Mouse (Mus musculus) kidney, embryonic 15.5 days (tissue): ENCODE data around the gene Ythdf2. TPM values are rescaled to one million over a fixed set of nuclear protein-coding genes. Genes with fewer than 3 reads are reported as not detected.

Source experiments
- ATAC-seq: fragments of 200-750 bp; cut with Nextera tagmentation; replicated peaks from 2 replicates; pipeline ENCODE4 v1.8.0; 2017; ENCODE audit warnings: moderate TSS enrichment; ENCODE audit not compliant: low FRiP score
- H3K27ac ChIP-seq: fragments of 300-500 bp; sonication (generic); 2 replicates; pipeline ENCODE4 v1.5.1; 2015; ENCODE audit warnings: mild to moderate bottlenecking, inconsistent platforms
- H3K27me3 ChIP-seq: fragments of 300-500 bp; sonication (generic); 2 replicates; pipeline ENCODE4 v1.6.1; 2015; ENCODE audit warnings: inconsistent platforms
- H3K36me3 ChIP-seq: fragments of 300-500 bp; sonication (generic); 2 replicates; pipeline ENCODE4 v1.6.1; 2015; ENCODE audit warnings: inconsistent platforms
- H3K4me1 ChIP-seq: fragments of 300-500 bp; sonication (generic); 2 replicates; pipeline ENCODE4 v1.6.1; 2015; ENCODE audit warnings: inconsistent platforms
- H3K4me2 ChIP-seq: fragments of 300-500 bp; sonication (generic); 2 replicates; pipeline ENCODE4 v1.6.1; 2015; ENCODE audit warnings: moderate library complexity, mild to moderate bottlenecking, inconsistent platforms
- H3K4me3 ChIP-seq: fragments of 300-500 bp; sonication (generic); replicated peaks from 2 replicates; pipeline ENCODE4 v1.5.1; 2015; ENCODE audit warnings: mild to moderate bottlenecking, inconsistent platforms
- H3K9ac ChIP-seq: fragments of 300-500 bp; sonication (generic); 2 replicates; pipeline ENCODE4 v1.6.1; 2015; ENCODE audit warnings: mild to moderate bottlenecking, inconsistent platforms
- H3K9me3 ChIP-seq: fragments of 300-500 bp; sonication (generic); replicated peaks from 2 replicates; pipeline ENCODE4 v1.6.1; 2016; ENCODE audit warnings: inconsistent platforms
- WGBS: fragments of 180-500 bp; shearing (Covaris S2); methylation state at CpG from one replicate; pipeline ENCODE4 v1.1.7; 2015; ENCODE audit warnings: mixed read lengths; 5-methylcytosine and 5-hydroxymethylcytosine counted together
- polyA plus RNA-seq: library from polyadenylated mRNA; unstranded; fragments of >200 nt; fragmentation: Nextera tagmentation; extraction: Ambion mirVana; gene quantifications from 2 replicates; pipeline ENCODE4 v1.2.1, GENCODE M21; 2015

Ythdf2 gene
- 107 and 113 TPM in 2 replicates for polyA plus RNA-seq

DNA sequence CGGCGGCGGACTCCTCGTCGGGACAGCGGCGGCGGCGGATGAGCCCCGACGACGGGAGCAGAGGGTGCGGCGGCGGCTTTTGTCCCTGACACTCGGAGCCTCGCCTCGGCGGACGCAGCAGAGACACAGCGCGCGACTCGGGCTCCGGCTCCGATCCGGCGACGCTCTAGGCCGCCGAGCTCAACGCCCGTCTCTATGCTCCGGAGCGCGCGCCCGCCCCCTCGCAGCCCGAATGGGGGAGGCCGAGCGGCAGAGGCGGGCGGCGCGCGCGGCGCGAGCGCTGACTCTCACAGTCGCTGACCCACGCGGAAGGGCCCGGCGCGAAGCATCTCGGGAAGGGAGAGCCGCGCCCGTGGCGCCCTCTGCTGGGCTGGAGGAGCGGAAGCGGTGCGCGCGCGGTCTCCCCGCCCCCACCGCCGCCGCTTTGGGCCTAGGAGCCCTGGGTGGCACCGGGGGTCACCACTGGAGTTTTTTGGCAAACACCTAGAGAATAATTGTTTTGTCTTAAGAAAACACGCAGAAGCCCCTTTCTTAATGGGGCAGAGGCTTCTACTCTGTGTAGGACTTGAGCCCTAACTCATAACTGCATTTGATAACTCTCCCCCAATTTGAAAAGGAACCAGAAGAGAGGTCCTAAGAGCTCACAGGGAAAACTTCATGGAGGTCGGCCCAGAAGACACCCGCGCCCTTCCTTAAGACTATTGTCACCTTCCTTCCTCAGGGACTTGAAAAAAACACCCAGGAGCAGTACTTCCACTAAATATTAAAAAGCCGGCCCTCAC is at the start of gene Ythdf2:
Gene Ythdf2 (minus strand): TSS at position 351 of the 782 bp plus-strand sequence.
- Histone ChIP-seq H3K4me2 (peak within 1 kb of the TSS; percentile 59), H3K4me1 (peaks cover 24% of the 10 kb centered on the region), H3K4me3 (peak within 1 kb of the TSS; percentile 99), H3K9me3 (no peaks in the 10 kb centered on the region), H3K27ac (peak within 1 kb of the TSS; percentile 93), H3K36me3 (peaks cover 27% of the 10 kb centered on the region), H3K27me3 (no peaks in the 10 kb centered on the region), H3K9ac (peak within 1 kb of the TSS; percentile 98)
- WGBS, result 1% methylated on average over 78 of the region's 78 CpGs
- ATAC-seq, result peak; percentile 98

DNA sequence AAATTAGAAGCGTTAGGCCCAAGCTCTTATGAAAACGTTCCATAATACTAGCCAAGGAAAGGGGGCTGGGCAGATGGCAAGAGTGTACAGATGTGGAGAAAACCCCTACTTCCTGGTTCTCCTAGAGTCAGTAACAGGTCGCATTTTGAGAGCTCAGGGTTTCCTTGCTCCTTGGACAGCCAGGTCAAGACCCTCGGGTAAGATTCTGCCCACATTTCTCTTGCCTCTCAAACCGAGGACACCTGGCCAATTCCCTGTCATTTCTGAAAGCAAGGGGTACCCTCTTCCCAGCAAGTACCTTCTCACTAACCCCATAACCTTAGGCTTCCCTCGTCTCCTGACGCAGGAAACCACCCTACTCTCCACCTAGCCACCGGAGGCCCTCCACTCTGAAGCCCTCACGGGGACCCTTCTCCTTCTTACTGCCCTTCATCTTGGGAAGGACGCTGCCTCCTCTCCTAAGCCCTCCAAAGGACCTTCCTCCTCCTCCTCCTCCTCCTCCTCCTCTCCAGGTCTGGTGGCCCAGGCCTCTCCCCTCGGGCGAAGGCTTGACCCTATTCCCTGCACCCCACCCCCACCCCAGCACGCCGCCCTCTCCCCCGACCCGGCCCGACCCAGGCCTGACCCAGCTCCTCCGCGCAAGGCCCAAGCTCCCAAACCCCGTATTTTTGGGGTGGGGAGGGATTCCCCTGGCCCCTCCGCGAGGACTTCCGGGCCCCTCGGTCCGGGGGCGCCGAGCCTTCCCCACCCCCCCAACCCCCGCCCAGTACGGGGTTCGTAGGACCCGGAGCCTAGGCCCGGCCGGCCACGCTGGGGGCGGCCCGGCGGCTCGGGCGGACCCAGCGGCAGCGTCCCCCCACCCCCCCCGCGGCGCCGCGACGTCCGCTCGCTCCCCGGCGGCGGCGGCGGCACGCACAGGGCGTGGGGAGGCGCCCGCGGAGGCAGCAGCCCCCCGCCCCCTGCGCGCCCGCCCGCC is 48.6 kb upstream of the Ythdf2 start:
- peak; percentile 88 for ATAC-seq
- Histone ChIP-seq H3K9me3 (no peaks in the 10 kb centered on the region), H3K27ac (peak overlapping the region; percentile 95), H3K4me2 (peak overlapping the region; percentile 85), H3K27me3 (no peaks in the 10 kb centered on the region), H3K9ac (peak overlapping the region; percentile 88), H3K4me3 (peak overlapping the region; percentile 83), H3K36me3 (0 out of 2 replicates have a peak, but pooled peaks cover 3% of the 10 kb centered on the region), H3K4me1 (peaks cover 26% of the 10 kb centered on the region)
- WGBS, result 1% methylated on average over 38 of the region's 64 CpGs

DNA sequence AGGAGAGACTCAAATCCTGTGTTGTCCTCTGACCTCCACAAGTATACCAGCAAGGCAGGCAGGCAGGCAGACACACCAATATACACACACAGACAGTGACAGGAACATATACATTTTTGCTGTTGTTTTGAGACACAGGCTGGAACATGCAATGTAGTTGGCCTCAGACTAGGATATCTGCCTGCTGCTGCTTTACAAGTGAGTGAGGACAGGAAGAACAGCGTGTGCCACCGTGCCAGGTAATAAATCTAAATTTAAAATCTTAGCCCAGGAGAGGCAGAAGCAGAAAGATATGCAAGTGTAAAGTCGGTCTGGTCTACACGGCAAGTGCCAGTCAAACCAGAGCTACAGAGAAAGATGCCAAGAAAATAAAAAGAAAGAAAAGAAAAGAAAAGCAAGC is 47.1 kb upstream of the Ythdf2 start:
- peaks cover 26% of the 10 kb centered on the region for H3K4me1 ChIP-seq
- H3K4me3 ChIP-seq, result peak overlapping the region; percentile 83; the same call in 1 of the 2 replicates
- no peaks in the 10 kb centered on the region for H3K9me3 ChIP-seq
- no peak for ATAC-seq
- H3K9ac ChIP-seq, result peak overlapping the region; percentile 88
- WGBS, result 66% methylated on average over 4 of the region's 4 CpGs
- H3K4me2 ChIP-seq, result peak overlapping the region; percentile 85
- 0 out of 2 replicates have a peak overlapping the region, but pooled peaks have one; percentile 34 for H3K27ac ChIP-seq
- H3K36me3 ChIP-seq, result 0 out of 2 replicates have a peak, but pooled peaks cover 3% of the 10 kb centered on the region
- H3K27me3 ChIP-seq, result no peaks in the 10 kb centered on the region

DNA sequence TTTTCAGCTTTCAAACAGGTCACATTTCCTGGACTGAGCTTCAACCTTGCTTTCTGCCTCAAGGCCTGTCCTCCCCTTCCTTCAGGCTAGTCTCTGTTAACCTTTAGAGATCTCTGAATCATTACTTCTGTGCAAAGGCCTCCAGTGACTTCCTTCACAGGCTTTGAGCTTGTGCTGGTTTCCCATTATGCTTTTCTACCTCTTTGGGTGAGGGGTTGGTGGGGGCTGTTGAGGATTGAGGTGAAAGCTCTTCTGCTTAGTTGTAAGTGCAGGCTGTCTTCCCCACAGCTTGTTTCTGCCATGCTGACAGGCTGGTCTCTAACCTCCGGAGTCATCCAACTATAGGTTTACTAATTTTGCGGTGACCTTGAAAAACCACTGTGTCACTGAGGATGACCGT is 44.3 kb upstream of the Ythdf2 start:
- no peak overlapping the region for H3K9ac ChIP-seq
- H3K4me1 ChIP-seq, result peaks cover 17% of the 10 kb centered on the region
- ATAC-seq, result no peak
- no peak overlapping the region for H3K4me3 ChIP-seq
- H3K4me2 ChIP-seq, result no peak overlapping the region
- H3K27ac ChIP-seq, result 0 out of 2 replicates have a peak overlapping the region, but pooled peaks have one; percentile 14
- 91% methylated on average over 3 of the region's 3 CpGs for WGBS
- peaks cover 6% of the 10 kb centered on the region for H3K36me3 ChIP-seq
- no peaks in the 10 kb centered on the region for H3K27me3 ChIP-seq
- no peaks in the 10 kb centered on the region for H3K9me3 ChIP-seq

DNA sequence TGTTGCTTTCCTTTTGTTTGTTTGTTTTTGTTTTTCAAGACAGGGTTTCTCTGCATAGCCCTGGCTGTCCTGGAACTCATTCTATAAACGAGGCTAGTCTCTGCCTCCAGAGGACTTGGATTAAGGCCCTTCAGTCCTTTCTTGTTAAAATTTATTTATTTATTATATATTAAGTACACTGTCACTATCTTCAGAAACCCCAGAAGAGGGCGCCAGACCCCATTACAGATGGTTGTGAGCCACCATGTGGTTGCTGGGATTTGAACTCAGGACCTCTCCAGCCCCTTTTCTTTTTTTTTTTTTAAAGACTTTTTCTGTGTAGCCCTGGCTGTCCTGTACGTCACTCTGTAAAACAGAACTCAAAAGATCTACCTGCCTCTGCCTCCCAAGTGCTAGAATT is 42.9 kb upstream of the Ythdf2 start:
- Histone ChIP-seq H3K9me3 (no peaks in the 10 kb centered on the region), H3K36me3 (peaks cover 20% of the 10 kb centered on the region), H3K9ac (no peak overlapping the region), H3K4me3 (no peak overlapping the region), H3K4me1 (peaks cover 13% of the 10 kb centered on the region), H3K27ac (no peak overlapping the region), H3K4me2 (no peak overlapping the region), H3K27me3 (no peaks in the 10 kb centered on the region)
- WGBS, result 83% methylated on average over 3 of the region's 3 CpGs
- no peak for ATAC-seq

DNA sequence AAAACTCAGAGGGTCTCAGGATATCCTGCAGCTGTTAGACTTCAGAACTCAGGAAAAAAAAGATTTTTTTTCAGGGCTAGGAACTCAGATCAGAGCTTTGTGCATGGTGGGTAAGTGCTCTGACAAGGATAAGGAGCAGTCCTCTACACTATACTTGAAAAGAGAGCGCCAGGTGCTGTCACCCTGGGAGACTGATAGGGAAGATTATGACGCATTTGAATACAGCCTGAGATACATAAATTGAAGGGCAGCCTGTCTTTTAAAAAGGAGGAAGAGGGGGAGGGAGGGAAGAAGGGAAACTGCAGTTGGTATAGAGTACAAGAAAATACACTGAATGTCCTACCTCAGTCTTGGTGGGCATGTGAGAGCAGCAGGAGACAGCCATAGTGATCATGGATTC is 41.5 kb upstream of the Ythdf2 start:
- Histone ChIP-seq H3K4me3 (no peak overlapping the region), H3K36me3 (peaks cover 32% of the 10 kb centered on the region), H3K9me3 (no peaks in the 10 kb centered on the region), H3K4me2 (no peak overlapping the region), H3K9ac (no peak overlapping the region), H3K4me1 (no peaks in the 10 kb centered on the region), H3K27me3 (no peaks in the 10 kb centered on the region), H3K27ac (0 out of 2 replicates have a peak overlapping the region, but pooled peaks have one; percentile 10)
- WGBS, result 75% methylated on average over 2 of the region's 2 CpGs
- ATAC-seq, result no peak

DNA sequence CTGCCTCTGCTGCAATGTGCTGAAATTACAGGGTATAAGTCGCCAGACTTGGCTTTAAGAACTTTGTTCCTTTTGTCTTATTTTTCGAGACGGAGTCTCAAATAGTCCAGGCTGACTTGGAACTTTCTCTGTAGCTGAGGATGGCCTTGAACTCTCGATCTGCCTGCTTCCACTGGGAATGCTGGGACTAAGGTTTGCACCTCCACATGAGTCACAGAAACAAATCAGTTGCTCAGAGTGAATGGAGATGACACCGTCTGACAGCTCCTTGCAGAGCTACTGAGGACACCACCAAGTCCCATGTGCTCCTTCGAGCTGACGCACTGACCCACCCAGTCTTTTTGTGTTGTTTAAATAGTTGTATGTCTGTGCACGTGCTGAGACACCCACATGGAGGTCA is 41.0 kb upstream of the Ythdf2 start:
- Histone ChIP-seq H3K4me3 (no peak overlapping the region), H3K9me3 (no peaks in the 10 kb centered on the region), H3K9ac (no peak overlapping the region), H3K27ac (peak overlapping the region; percentile 29; the same call in 1 of the 2 replicates), H3K4me1 (no peaks in the 10 kb centered on the region), H3K4me2 (no peak overlapping the region), H3K27me3 (no peaks in the 10 kb centered on the region), H3K36me3 (peaks cover 37% of the 10 kb centered on the region)
- ATAC-seq, result no peak
- WGBS, result 89% methylated on average over 8 of the region's 8 CpGs

DNA sequence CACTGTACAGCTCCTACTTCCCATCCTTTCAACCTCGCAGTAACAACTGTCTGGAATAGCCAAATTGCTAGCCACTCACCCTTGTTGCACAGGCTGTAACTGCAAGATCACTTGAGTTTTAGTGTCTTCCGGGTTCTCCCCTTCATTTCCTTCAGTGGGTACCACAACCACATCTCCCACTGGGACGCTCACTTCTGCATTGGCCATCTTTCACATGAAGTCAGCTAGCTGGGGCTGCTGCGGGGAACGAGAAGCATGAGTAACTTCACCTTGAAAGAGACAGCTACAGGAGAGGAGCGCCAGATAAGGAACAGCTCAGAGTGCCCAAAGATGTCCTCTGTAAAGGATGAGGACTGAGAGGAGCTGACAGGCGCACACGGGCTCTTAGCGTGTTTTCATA is 39.5 kb upstream of the Ythdf2 start:
- H3K4me1 ChIP-seq, result no peaks in the 10 kb centered on the region
- ATAC-seq, result no peak
- no peak overlapping the region for H3K4me2 ChIP-seq
- H3K9me3 ChIP-seq, result no peaks in the 10 kb centered on the region
- H3K27me3 ChIP-seq, result no peaks in the 10 kb centered on the region
- peaks cover 53% of the 10 kb centered on the region for H3K36me3 ChIP-seq
- no peak overlapping the region for H3K4me3 ChIP-seq
- 79% methylated on average over 9 of the region's 9 CpGs for WGBS
- H3K27ac ChIP-seq, result no peak overlapping the region
- H3K9ac ChIP-seq, result no peak overlapping the region

DNA sequence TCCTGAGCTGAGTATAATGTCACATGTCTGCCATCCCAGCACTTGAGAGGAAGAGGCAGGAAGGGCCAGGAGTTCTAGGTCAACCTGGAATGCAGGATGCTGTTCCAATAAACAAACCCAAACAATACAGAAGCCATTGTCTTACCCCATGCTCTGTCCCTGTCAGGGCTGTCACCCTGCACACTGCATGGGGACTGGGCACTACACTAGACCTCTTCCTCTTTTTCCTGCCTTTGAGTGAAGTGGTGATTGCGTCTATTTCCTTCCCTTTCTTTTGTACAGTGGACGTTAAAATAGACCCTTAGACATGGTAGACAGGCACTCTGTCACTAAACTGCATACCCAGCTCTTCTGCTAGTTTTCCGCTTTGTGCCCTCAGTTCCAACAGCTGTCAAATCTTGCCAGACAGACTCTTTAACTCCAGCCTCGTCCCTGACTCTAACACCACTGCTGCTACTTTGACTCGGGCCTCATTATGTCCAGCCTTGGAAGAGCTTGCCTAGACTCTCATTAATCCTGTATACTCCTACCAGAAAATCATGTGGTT is 35.4 kb upstream of the Ythdf2 start:
- Histone ChIP-seq H3K4me2 (no peak overlapping the region), H3K27ac (0 out of 2 replicates have a peak overlapping the region, but pooled peaks have one; percentile 9), H3K27me3 (no peaks in the 10 kb centered on the region), H3K4me1 (no peaks in the 10 kb centered on the region), H3K4me3 (no peak overlapping the region), H3K9me3 (no peaks in the 10 kb centered on the region), H3K36me3 (peaks cover 86% of the 10 kb centered on the region), H3K9ac (no peak overlapping the region)
- WGBS, result 76% methylated on average over 5 of the region's 5 CpGs
- no peak for ATAC-seq

DNA sequence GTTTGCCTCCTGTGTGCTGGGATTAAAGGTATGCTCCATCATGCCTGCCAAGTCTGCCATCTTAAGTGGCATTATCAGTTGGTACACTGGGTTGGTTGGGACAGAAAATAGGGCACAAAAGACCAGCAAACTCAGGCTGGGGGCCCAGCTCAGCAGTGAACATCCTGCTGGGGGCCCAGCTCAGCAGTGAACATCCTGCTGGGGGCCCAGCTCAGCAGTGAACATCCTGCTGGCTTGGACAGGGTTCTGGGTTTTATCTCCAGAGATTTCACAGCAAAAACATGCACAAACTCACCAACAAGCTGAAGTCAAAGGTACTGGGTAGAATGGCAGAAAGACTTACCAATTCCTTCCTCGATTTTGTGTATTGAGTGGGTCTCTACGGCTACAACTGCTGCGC is 33.5 kb upstream of the Ythdf2 start:
- Histone ChIP-seq H3K4me3 (no peak overlapping the region), H3K9ac (no peak overlapping the region), H3K4me1 (no peaks in the 10 kb centered on the region), H3K4me2 (no peak overlapping the region), H3K36me3 (peaks cover 93% of the 10 kb centered on the region), H3K27ac (no peak overlapping the region), H3K27me3 (no peaks in the 10 kb centered on the region), H3K9me3 (no peaks in the 10 kb centered on the region)
- ATAC-seq, result no peak
- WGBS, result 92% methylated on average over 3 of the region's 3 CpGs

DNA sequence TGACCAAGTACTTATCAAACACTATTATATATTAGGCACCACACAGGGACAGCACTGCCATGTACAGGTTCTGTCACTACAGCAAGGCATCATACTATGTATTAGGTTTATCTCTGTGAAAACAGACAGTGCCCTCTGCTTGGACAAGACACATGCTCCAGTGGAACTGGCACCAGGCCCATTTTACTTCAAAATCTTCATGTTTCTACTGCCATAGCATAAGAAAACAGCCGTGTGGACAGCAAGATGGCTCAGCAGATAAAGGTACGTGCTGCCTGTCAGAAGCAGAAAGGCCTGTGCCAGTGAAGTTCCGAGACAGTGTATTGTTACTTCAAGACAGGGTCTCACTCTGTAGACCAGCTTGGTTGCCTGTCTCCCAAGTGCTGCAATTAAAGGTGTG is 29.1 kb upstream of the Ythdf2 start:
- Histone ChIP-seq H3K4me1 (no peaks in the 10 kb centered on the region), H3K4me3 (no peak overlapping the region), H3K4me2 (no peak overlapping the region), H3K27me3 (no peaks in the 10 kb centered on the region), H3K9ac (no peak overlapping the region), H3K9me3 (no peaks in the 10 kb centered on the region), H3K27ac (no peak overlapping the region), H3K36me3 (peaks cover 92% of the 10 kb centered on the region)
- ATAC-seq, result no peak
- WGBS, result 81% methylated on average over 3 of the region's 3 CpGs
